ENCODE assay signal across 12 mouse cellular contexts in the genomic region with DNA sequence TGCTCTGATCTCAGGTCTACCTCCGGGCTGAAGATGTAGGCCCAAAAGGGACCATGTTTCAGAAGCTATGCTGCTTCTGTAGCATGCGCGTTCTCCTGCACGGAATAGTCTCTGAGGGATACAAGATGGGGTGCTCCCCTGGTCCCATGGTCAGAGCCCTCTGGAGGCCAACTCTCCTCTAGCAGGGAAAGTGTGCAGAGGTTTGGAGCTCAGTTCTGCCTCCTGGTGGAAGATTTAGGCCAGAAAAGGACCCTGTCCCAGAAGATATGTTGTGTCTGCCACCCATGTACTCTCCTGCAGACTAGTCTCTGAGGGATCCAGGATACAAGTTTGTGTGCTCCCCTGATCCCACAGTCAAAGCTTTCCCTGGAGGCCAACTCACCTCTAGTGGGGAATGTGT.
DNase-seq lines count a peak whose midpoint lies in the region; ATAC-seq and TF ChIP-seq lines count a peak whose summit lies in the region.
"Had no signal": no experiment of that assay in that cellular context is flagged by ENCODE, and none has a peak within 500 bp of the region (broad histone marks: within the 10 kb centered on the region; RNA-seq: fewer than 3 reads in every experiment).

No protein-coding gene starts in this region.

- no peak overlapping the region for H3K4me2 ChIP-seq in kidney, postnatal 0 days (ENCODE audit: low read length)
- no peak overlapping the region for H3K4me2 ChIP-seq in liver, embryonic 14.5 days (ENCODE audit: low read depth)
- H3K4me2 ChIP-seq: heart, embryonic 15.5 days; intestine, embryonic 15.5 days had no signal

- no peak overlapping the region for H3K27ac ChIP-seq in kidney, postnatal 0 days
- no peak overlapping the region for H3K27ac ChIP-seq in liver, embryonic 14.5 days
- H3K27ac ChIP-seq: heart, embryonic 15.5 days; intestine, embryonic 15.5 days had no signal

- no peaks in the 10 kb centered on the region for H3K27me3 ChIP-seq in kidney, postnatal 0 days (ENCODE audit: insufficient read depth, low read length)
- H3K27me3 ChIP-seq in liver, embryonic 14.5 days (ENCODE audit: control insufficient read depth, insufficient read depth, low read length), result no peaks in the 10 kb centered on the region
- H3K27me3 ChIP-seq: heart, embryonic 15.5 days; intestine, embryonic 15.5 days had no signal

- peak; percentile 51 for TF ChIP-seq CTCF in kidney, postnatal 0 days (IDR thresholded peaks at IDR 0.05; ENCODE audit: low read depth)
- TF ChIP-seq CTCF in liver, embryonic 14.5 days (IDR thresholded peaks at IDR 0.05; ENCODE audit: low read depth), result peak; percentile 48

- H3K9ac ChIP-seq in kidney, postnatal 0 days (ENCODE audit: low read depth, low read length), result no peak overlapping the region
- H3K9ac ChIP-seq in liver, embryonic 14.5 days (replicated peaks), result no peak overlapping the region
- H3K9ac ChIP-seq: heart, embryonic 15.5 days; intestine, embryonic 15.5 days had no signal

- no peaks in the 10 kb centered on the region for H3K9me3 ChIP-seq in kidney, postnatal 0 days (replicated peaks; ENCODE audit: low read length)
- H3K9me3 ChIP-seq in liver, embryonic 14.5 days (ENCODE audit: control insufficient read depth, low read length), result no peaks in the 10 kb centered on the region
- H3K9me3 ChIP-seq: heart, embryonic 15.5 days; intestine, embryonic 15.5 days had no signal

- peak; percentile 4 to 7 for DNase-seq in cerebellum, postnatal 10 days
- DNase-seq in kidney, postnatal 0 days (ENCODE audit: low spot score), result no peak
- no peak for DNase-seq in kidney, postnatal 10 days
- DNase-seq in ES-CJ7 (ENCODE audit: low read depth, low spot score), result peak; percentile 69
- no peak for DNase-seq in liver, embryonic 14.5 days (ENCODE audit: low read depth in 3 of 3, low spot score in 3 of 3)
- DNase-seq in urinary bladder, postnatal 14 days (ENCODE audit: low spot score), result no peak
- no peak for DNase-seq in layer of hippocampus, adult 8-10 months (ENCODE audit: low spot score in 2 of 2)
- DNase-seq: cerebellum, postnatal 36 days had no signal

- WGBS in kidney, postnatal 0 days, result 88% methylated on average over 4 of the region's 4 CpGs
- 79% methylated on average over 4 of the region's 4 CpGs for WGBS in liver, embryonic 14.5 days (ENCODE audit: insufficient replicate concordance)

- ATAC-seq in cerebellum, adult (ENCODE audit: insufficient number of reproducible peaks, low FRiP score, low TSS enrichment), result no peak
- ATAC-seq in kidney, postnatal 0 days (replicated peaks; ENCODE audit: low FRiP score, low read depth), result no peak
- no peak for ATAC-seq in liver, embryonic 14.5 days (ENCODE audit: insufficient read depth)
- ATAC-seq: intestine, embryonic 15.5 days had no signal

- TF ChIP-seq EP300 in liver, embryonic 14.5 days (IDR thresholded peaks at IDR 0.05; ENCODE audit: low read depth), result no peak

- H3K4me3 ChIP-seq in kidney, postnatal 0 days (replicated peaks; ENCODE audit: low read depth, low read length), result no peak overlapping the region
- H3K4me3 ChIP-seq in liver, embryonic 14.5 days (ENCODE audit: insufficient read depth in 1 of 2, low read depth in 2 of 2, low read length in 2 of 2), result no peak overlapping the region
- H3K4me3 ChIP-seq: erythroblast, embryonic 14.5 days; heart, embryonic 15.5 days; intestine, embryonic 15.5 days had no signal

- no peaks in the 10 kb centered on the region for H3K36me3 ChIP-seq in kidney, postnatal 0 days (ENCODE audit: insufficient read depth, low read length)
- H3K36me3 ChIP-seq in liver, embryonic 14.5 days (replicated peaks; ENCODE audit: control insufficient read depth, insufficient read depth, low read depth), result no peaks in the 10 kb centered on the region
- H3K36me3 ChIP-seq: heart, embryonic 15.5 days; intestine, embryonic 15.5 days had no signal

- no peaks in the 10 kb centered on the region for H3K4me1 ChIP-seq in kidney, postnatal 0 days (replicated peaks; ENCODE audit: insufficient read depth, low read length)
- no peaks in the 10 kb centered on the region for H3K4me1 ChIP-seq in liver, embryonic 14.5 days (replicated peaks; ENCODE audit: control insufficient read depth in 2 of 2, insufficient read depth in 2 of 2, low read length in 1 of 2)
- H3K4me1 ChIP-seq: heart, embryonic 15.5 days; intestine, embryonic 15.5 days had no signal

Comparison
In these comparisons a context has a peak if more than half of its experiments do, and no peak if none do; other contexts are left out.
1. DNase-seq: peak in cerebellum, postnatal 10 days (2 of 2) and ES-CJ7 (single experiment); none in kidney, postnatal 0 days (single experiment), kidney, postnatal 10 days (single experiment), liver, embryonic 14.5 days (0 of 3), urinary bladder, postnatal 14 days (single experiment) and layer of hippocampus, adult 8-10 months (0 of 2).